Mouse (Mus musculus): Measurements from ENCODE around the gene Rasl11b. TPM values are rescaled to one million over a fixed set of nuclear protein-coding genes. Genes with fewer than 3 reads are reported as not detected.

The Rasl11b gene
- polyA plus RNA-seq, 1 experiment, result 8.0 TPM

DNA sequence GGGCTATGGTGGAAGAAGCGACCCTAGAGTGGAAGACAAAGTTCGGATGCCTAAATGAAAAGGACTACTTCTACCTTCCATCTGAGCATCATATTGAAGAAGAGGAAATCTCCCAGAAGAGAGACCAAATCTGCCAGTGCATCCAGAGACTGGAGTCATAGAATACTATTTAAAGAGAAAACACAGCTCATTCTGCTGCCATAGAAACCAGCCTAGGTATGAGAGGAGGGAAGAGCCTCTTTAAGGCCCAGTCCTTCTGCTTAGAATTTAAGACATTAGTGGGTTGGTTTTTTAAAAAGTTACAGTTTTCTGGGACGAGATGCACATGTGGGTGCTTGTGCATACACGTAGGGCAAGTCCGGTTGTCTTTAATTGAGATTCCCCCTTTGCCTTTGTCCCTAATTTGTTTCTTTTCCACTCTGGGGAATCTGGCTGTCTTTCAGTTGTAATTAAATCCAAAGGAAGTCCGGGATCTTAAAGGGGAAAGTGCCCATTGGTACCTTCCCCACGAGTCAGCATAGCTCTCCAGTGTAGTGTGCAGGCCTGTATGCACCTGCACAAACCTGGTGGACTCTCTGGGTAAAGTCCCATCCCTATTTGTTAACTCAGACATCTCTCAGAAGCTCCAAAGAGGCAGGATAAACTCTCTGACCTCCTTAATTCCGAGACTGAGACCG is 5.5 kb upstream of the Rasl11b start:
- Histone ChIP-seq H3K27ac (ENCODE audit: insufficient read depth, low read length) (no peak overlapping the region), H3K9me3 (replicated peaks; ENCODE audit: control insufficient read depth, insufficient read depth, low read length, poor library complexity, severe bottlenecking) (no peaks in the 10 kb centered on the region), H3K9ac (ENCODE audit: low read depth, poor library complexity, severe bottlenecking) (no peak overlapping the region), H3K4me1 (ENCODE audit: control insufficient read depth, insufficient read depth, low read length) (no peaks in the 10 kb centered on the region), H3K4me3 (ENCODE audit: low read depth, low read length) (no peak overlapping the region), H3K27me3 (ENCODE audit: control insufficient read depth, insufficient read depth, low read length, poor library complexity, severe bottlenecking) (no peaks in the 10 kb centered on the region), H3K36me3 (ENCODE audit: control insufficient read depth, insufficient read depth, low read length, poor library complexity, severe bottlenecking) (no peaks in the 10 kb centered on the region)
- TF ChIP-seq POLR2A (IDR thresholded peaks at IDR 0.05; ENCODE audit: insufficient read depth, low read length) (no peak), EP300 (IDR thresholded peaks at IDR 0.05; ENCODE audit: insufficient read depth, low read depth, low read length) (no peak)

GRCm38 (mm10) chr5:74190161-74190491 is 5.0 kb upstream of the Rasl11b start:
- Histone ChIP-seq H3K9me3 (replicated peaks; ENCODE audit: control insufficient read depth, insufficient read depth, low read length, poor library complexity, severe bottlenecking) (no peaks in the 10 kb centered on the region), H3K4me1 (ENCODE audit: control insufficient read depth, insufficient read depth, low read length) (no peaks in the 10 kb centered on the region), H3K27ac (ENCODE audit: insufficient read depth, low read length) (no peak overlapping the region), H3K27me3 (ENCODE audit: control insufficient read depth, insufficient read depth, low read length, poor library complexity, severe bottlenecking) (no peaks in the 10 kb centered on the region), H3K4me3 (ENCODE audit: low read depth, low read length) (no peak overlapping the region), H3K9ac (ENCODE audit: low read depth, poor library complexity, severe bottlenecking) (no peak overlapping the region), H3K36me3 (ENCODE audit: control insufficient read depth, insufficient read depth, low read length, poor library complexity, severe bottlenecking) (no peaks in the 10 kb centered on the region)
- no peak for TF ChIP-seq EP300 (IDR thresholded peaks at IDR 0.05; ENCODE audit: insufficient read depth, low read depth, low read length)
- TF ChIP-seq POLR2A (IDR thresholded peaks at IDR 0.05; ENCODE audit: insufficient read depth, low read length), result no peak
- TF ChIP-seq CTCF (IDR thresholded peaks at IDR 0.05; ENCODE audit: low read depth, low read length), result no peak

DNA sequence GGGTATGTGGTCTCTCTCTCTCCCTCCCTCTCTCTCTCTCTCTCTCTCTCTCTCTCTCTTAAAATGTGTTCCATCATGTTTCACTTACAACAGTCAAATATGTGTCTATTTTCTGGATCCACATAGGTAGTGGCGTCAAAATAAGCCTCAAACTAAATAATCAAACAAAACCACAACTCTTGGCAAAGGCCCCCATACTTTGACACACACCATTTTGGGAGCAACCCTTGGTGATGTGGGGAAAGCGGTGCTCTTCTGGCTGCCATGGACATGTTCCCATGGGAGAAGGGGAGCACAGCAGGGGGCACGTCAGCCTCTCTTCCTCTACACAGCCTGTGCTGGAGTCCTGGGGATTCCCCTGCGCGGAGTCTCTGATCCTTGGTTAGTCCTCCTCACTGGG is 4.2 kb upstream of the Rasl11b start:
- Histone ChIP-seq H3K27ac (ENCODE audit: insufficient read depth, low read length) (no peak overlapping the region), H3K4me1 (ENCODE audit: control insufficient read depth, insufficient read depth, low read length) (no peaks in the 10 kb centered on the region)
- TF ChIP-seq CTCF (IDR thresholded peaks at IDR 0.05; ENCODE audit: low read depth, low read length), result no peak
- no peak for TF ChIP-seq POLR2A (IDR thresholded peaks at IDR 0.05; ENCODE audit: insufficient read depth, low read length)
- no peak for TF ChIP-seq EP300 (IDR thresholded peaks at IDR 0.05; ENCODE audit: insufficient read depth, low read depth, low read length)

DNA sequence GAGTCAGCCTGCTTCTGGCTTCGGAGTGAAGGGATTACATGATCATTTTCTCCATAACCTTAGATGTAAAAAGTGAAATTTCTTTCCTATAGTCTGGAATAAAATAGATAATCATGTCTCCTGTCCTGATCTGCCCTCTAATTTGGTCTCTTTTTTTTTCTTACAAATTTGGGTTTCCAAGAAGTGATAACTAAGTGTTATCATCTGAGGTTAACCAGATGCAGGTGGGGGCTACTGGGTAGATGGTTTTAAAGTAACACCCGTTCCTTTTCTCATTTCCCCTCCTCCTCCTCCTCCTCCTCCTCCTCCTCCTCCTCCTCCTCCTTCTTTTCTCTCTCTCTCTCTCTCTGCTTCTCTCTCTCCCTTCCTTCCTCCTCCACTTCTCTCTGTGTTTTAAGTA is 2.1 kb upstream of the Rasl11b start:
- no peaks in the 10 kb centered on the region for H3K4me1 ChIP-seq (ENCODE audit: control insufficient read depth, insufficient read depth, low read length)
- H3K9ac ChIP-seq (ENCODE audit: low read depth, poor library complexity, severe bottlenecking), result no peak overlapping the region
- H3K27me3 ChIP-seq (ENCODE audit: control insufficient read depth, insufficient read depth, low read length, poor library complexity, severe bottlenecking), result no peaks in the 10 kb centered on the region
- TF ChIP-seq EP300 (IDR thresholded peaks at IDR 0.05; ENCODE audit: insufficient read depth, low read depth, low read length) (no peak), POLR2A (IDR thresholded peaks at IDR 0.05; ENCODE audit: insufficient read depth, low read length) (no peak), CTCF (IDR thresholded peaks at IDR 0.05; ENCODE audit: low read depth, low read length) (no peak)
- no peak overlapping the region for H3K27ac ChIP-seq (ENCODE audit: insufficient read depth, low read length)
- no peak overlapping the region for H3K4me3 ChIP-seq (ENCODE audit: low read depth, low read length)
- H3K36me3 ChIP-seq (ENCODE audit: control insufficient read depth, insufficient read depth, low read length, poor library complexity, severe bottlenecking), result 0 out of 2 replicates have a peak, but pooled peaks cover 4% of the 10 kb centered on the region
- no peaks in the 10 kb centered on the region for H3K9me3 ChIP-seq (replicated peaks; ENCODE audit: control insufficient read depth, insufficient read depth, low read length, poor library complexity, severe bottlenecking)

More for the DNA sequence above, 4.2 kb upstream of the Rasl11b start:
- H3K9ac ChIP-seq (ENCODE audit: low read depth, poor library complexity, severe bottlenecking), result no peak overlapping the region
- no peaks in the 10 kb centered on the region for H3K27me3 ChIP-seq (ENCODE audit: control insufficient read depth, insufficient read depth, low read length, poor library complexity, severe bottlenecking)
- no peaks in the 10 kb centered on the region for H3K9me3 ChIP-seq (replicated peaks; ENCODE audit: control insufficient read depth, insufficient read depth, low read length, poor library complexity, severe bottlenecking)
- no peaks in the 10 kb centered on the region for H3K36me3 ChIP-seq (ENCODE audit: control insufficient read depth, insufficient read depth, low read length, poor library complexity, severe bottlenecking)
- H3K4me3 ChIP-seq (ENCODE audit: low read depth, low read length), result no peak overlapping the region

GRCm38 (mm10) chr5:74193626-74194025 is 1.5 kb upstream of the Rasl11b start:
- H3K4me1 ChIP-seq (ENCODE audit: control insufficient read depth, insufficient read depth, low read length), result no peaks in the 10 kb centered on the region
- H3K27me3 ChIP-seq (ENCODE audit: control insufficient read depth, insufficient read depth, low read length, poor library complexity, severe bottlenecking), result no peaks in the 10 kb centered on the region
- no peak overlapping the region for H3K4me3 ChIP-seq (ENCODE audit: low read depth, low read length)
- no peaks in the 10 kb centered on the region for H3K9me3 ChIP-seq (replicated peaks; ENCODE audit: control insufficient read depth, insufficient read depth, low read length, poor library complexity, severe bottlenecking)
- no peak overlapping the region for H3K9ac ChIP-seq (ENCODE audit: low read depth, poor library complexity, severe bottlenecking)
- peaks cover 10% of the 10 kb centered on the region for H3K36me3 ChIP-seq (ENCODE audit: control insufficient read depth, insufficient read depth, low read length, poor library complexity, severe bottlenecking)
- H3K27ac ChIP-seq (ENCODE audit: insufficient read depth, low read length), result no peak overlapping the region
- no peak for TF ChIP-seq POLR2A (IDR thresholded peaks at IDR 0.05; ENCODE audit: insufficient read depth, low read length)
- no peak for TF ChIP-seq CTCF (IDR thresholded peaks at IDR 0.05; ENCODE audit: low read depth, low read length)
- no peak for TF ChIP-seq EP300 (IDR thresholded peaks at IDR 0.05; ENCODE audit: insufficient read depth, low read depth, low read length)

GRCm38 (mm10) chr5:74194027-74194840 is 852 bp upstream of the Rasl11b start:
- H3K9me3 ChIP-seq (replicated peaks; ENCODE audit: control insufficient read depth, insufficient read depth, low read length, poor library complexity, severe bottlenecking), result no peaks in the 10 kb centered on the region
- H3K27ac ChIP-seq (ENCODE audit: insufficient read depth, low read length), result no peak overlapping the region
- peak overlapping the region; percentile 56 for H3K4me3 ChIP-seq (ENCODE audit: low read depth, low read length)
- no peaks in the 10 kb centered on the region for H3K4me1 ChIP-seq (ENCODE audit: control insufficient read depth, insufficient read depth, low read length)
- peak overlapping the region; percentile 87 for H3K9ac ChIP-seq (ENCODE audit: low read depth, poor library complexity, severe bottlenecking)
- H3K27me3 ChIP-seq (ENCODE audit: control insufficient read depth, insufficient read depth, low read length, poor library complexity, severe bottlenecking), result no peaks in the 10 kb centered on the region
- TF ChIP-seq EP300 (IDR thresholded peaks at IDR 0.05; ENCODE audit: insufficient read depth, low read depth, low read length), result no peak
- TF ChIP-seq CTCF (IDR thresholded peaks at IDR 0.05; ENCODE audit: low read depth, low read length), result no peak
- TF ChIP-seq POLR2A (IDR thresholded peaks at IDR 0.05; ENCODE audit: insufficient read depth, low read length), result no peak
- peaks cover 15% of the 10 kb centered on the region for H3K36me3 ChIP-seq (ENCODE audit: control insufficient read depth, insufficient read depth, low read length, poor library complexity, severe bottlenecking)
